Mouse (Mus musculus): ENCODE results near the gene Rnf25. TPM values are rescaled to one million over a fixed set of nuclear protein-coding genes. Genes with fewer than 3 reads are reported as not detected.

The Rnf25 gene
- total RNA-seq, 1 experiment from 2014 or later: 37.9 TPM

Small RNAs within 50 kb of the gene (microRNA-seq; reads per million reads assigned to microRNA genes)
- 0 reads per million in 2 experiments for gene Gm25035

Other genes with a start within 250 kb of the Rnf25 start
- 0.15 and 0.45 TPM in 2 replicates for gene Catip, start 239.3 kb downstream of the Rnf25 start, total RNA-seq (2021)
- 5.3 and 6.9 TPM in 2 replicates for gene Slc11a1, start 226.2 kb downstream of the Rnf25 start, total RNA-seq (2021)
- gene Ctdsp1, start 209.9 kb downstream of the Rnf25 start, total RNA-seq (2021): 128 and 130 TPM in 2 replicates
- gene Vil1, start 192.0 kb downstream of the Rnf25 start, total RNA-seq (2021): 2.4 and 3.0 TPM in 2 replicates
- gene Cnot9, start 95.3 kb downstream of the Rnf25 start, total RNA-seq (2021): 30.8 and 32.2 TPM in 2 replicates
- gene Plcd4, start 58.5 kb downstream of the Rnf25 start, total RNA-seq (2021): 0.34 and 0.44 TPM in 2 replicates
- 17.0 and 19.6 TPM in 2 replicates for gene Usp37, start 57.1 kb downstream of the Rnf25 start, total RNA-seq (2021)
- gene Zfp142, start 13.2 kb downstream of the Rnf25 start, total RNA-seq (2021): 14.6 and 16.1 TPM in 2 replicates
- 26.1 and 29.0 TPM in 2 replicates for gene Bcs1l, start 13.1 kb downstream of the Rnf25 start, total RNA-seq (2021)
- gene Stk36, start within 50 bp of the Rnf25 start, total RNA-seq (2021): 3.2 and 4.5 TPM in 2 replicates
- 19.2 and 21.5 TPM in 2 replicates for gene Ttll4, start 60.3 kb upstream of the Rnf25 start, total RNA-seq (2021)
- 26.0 and 27.2 TPM in 2 replicates for gene Cyp27a1, start 112.2 kb upstream of the Rnf25 start, total RNA-seq (2021)
- 0.15 TPM in 1 of 2 replicates, not detected in the other for gene Prkag3, start 147.8 kb upstream of the Rnf25 start, total RNA-seq (2021)
- gene Wnt6, start 170.5 kb upstream of the Rnf25 start, total RNA-seq (2021): 2.4 and 3.2 TPM in 2 replicates
- gene Wnt10a, start 190.1 kb upstream of the Rnf25 start, total RNA-seq (2021): 0.30 TPM in 2 replicates

All from adrenal gland, postnatal 14 days (tissue).